Mouse (Mus musculus) brain, embryonic 18.5 days (tissue): ENCODE data around the gene Defb15.
"Not testable (repeated sequence)": the region's sequence is repeated elsewhere in the genome, so short reads cannot be mapped to it uniquely, and the experiment has no call there.

ENCODE experiments used
- DNase-seq: peaks from one replicate; pipeline ENCODE4 v3.0.0-alpha.2; 2012; ENCODE audit warnings: low read depth, low spot score

The Defb15 gene

GRCm38 (mm10) chr8:21932610-21933009 is at the start of gene Defb15:
TSS of gene Defb15 (minus strand) at chr8:21932710.
- no peak for DNase-seq

- DNase-seq, result peak; percentile 22
Measured at GRCm38 (mm10) chr8:21981664-21982337, 49.3 kb upstream of the Defb15 start.

- peak; percentile 20 for DNase-seq
Measured at GRCm38 (mm10) chr8:21978193-21978592, 45.7 kb upstream of the Defb15 start.

- DNase-seq, result no peak
Measured at GRCm38 (mm10) chr8:21969475-21969874, 37.0 kb upstream of the Defb15 start, which contains the start of gene Ccdc70. TSS of gene Ccdc70 (plus strand) at chr8:21969775.

- DNase-seq, result no peak
Measured at GRCm38 (mm10) chr8:21966646-21967045, 34.1 kb upstream of the Defb15 start.

- DNase-seq, result no peak
Measured at GRCm38 (mm10) chr8:21958414-21958813, 25.9 kb upstream of the Defb15 start, which contains the start of gene Fam90a1a. TSS of gene Fam90a1a (plus strand) at chr8:21958714.

- no peak for DNase-seq
Measured at GRCm38 (mm10) chr8:21956336-21956735, 23.8 kb upstream of the Defb15 start.

- DNase-seq, result peak; percentile 18
Measured at GRCm38 (mm10) chr8:21955321-21955720, 22.8 kb upstream of the Defb15 start.

GRCm38 (mm10) chr8:21947311-21948017 is 15.0 kb upstream of the Defb15 start:
- DNase-seq, result no peak

GRCm38 (mm10) chr8:21946462-21946861 is 14.0 kb upstream of the Defb15 start, which contains the start of gene Defb13:
TSS of gene Defb13 (plus strand) at chr8:21946762.
- no peak for DNase-seq

GRCm38 (mm10) chr8:21938052-21938451 is 5.5 kb upstream of the Defb15 start, which contains the start of gene Defb35:
TSS of gene Defb35 (plus strand) at chr8:21938352.
- DNase-seq, result not testable (repeated sequence)

GRCm38 (mm10) chr8:21930754-21931153 is 1.8 kb downstream of the Defb15 start:
- DNase-seq, result not testable (repeated sequence)

- no peak for DNase-seq
Measured at GRCm38 (mm10) chr8:21915625-21916024, 16.9 kb downstream of the Defb15 start.

GRCm38 (mm10) chr8:21912554-21912953 is 20.0 kb downstream of the Defb15 start:
- no peak for DNase-seq

- DNase-seq, result no peak
Measured at GRCm38 (mm10) chr8:21911931-21912330, 20.6 kb downstream of the Defb15 start.

GRCm38 (mm10) chr8:21906290-21906689 is 26.2 kb downstream of the Defb15 start, which contains the start of gene Defb11:
TSS of gene Defb11 (minus strand) at chr8:21906412.
- DNase-seq, result not testable (repeated sequence)

- DNase-seq, result not testable (repeated sequence)
Measured at GRCm38 (mm10) chr8:21885321-21885720, 47.2 kb downstream of the Defb15 start, which contains the start of gene Defb9. TSS of gene Defb9 (minus strand) at chr8:21885421.
